Mouse (Mus musculus) gastrocnemius, adult 18-20 months (tissue): ENCODE results near the gene Cd81. TPM values are rescaled to one million over a fixed set of nuclear protein-coding genes. Genes with fewer than 3 reads are reported as not detected.

Experiments used
- DNase-seq: peaks from one replicate; pipeline ENCODE4 v3.0.0; 2021; ENCODE audit warnings: low spot score
- long read RNA-seq, 2 experiments: library from polyadenylated mRNA; stranded (forward); transcript quantifications; one replicate each; pipeline ENCODE4 v2.0.0; 2021
- total RNA-seq, 2 experiments: library from RNA; stranded (reverse); gene quantifications; 2 replicates each; pipeline ENCODE4 v1.2.3; 2021

The Cd81 gene
- 100 to 1,000 TPM in 1 of 2 experiments, 10 to 100 TPM in 1; 97.2 to 115 TPM for total RNA-seq
- long read RNA-seq, experiment 1, transcript Cd81-201 (8 exons, 1,533 nt): major isoform, 402 of 418 reads
- long read RNA-seq, experiment 1, partial matches to known transcripts: 0 of 418 reads
- long read RNA-seq, experiment 1, other reads (novel, unspliced or antisense): 16 of 418 reads
- long read RNA-seq, experiment 2, transcript Cd81-201 (8 exons, 1,533 nt): major isoform, 314 of 329 reads
- long read RNA-seq, experiment 2, partial matches to known transcripts: 2 of 329 reads
- long read RNA-seq, experiment 2, other reads (novel, unspliced or antisense): 13 of 329 reads

- peak; percentile 88 for DNase-seq
Measured at GRCm38 (mm10) chr7:143052626-143053007, at the start of gene Cd81. Gene Cd81, plus strand, starts transcription at chr7:143052739.

DNA sequence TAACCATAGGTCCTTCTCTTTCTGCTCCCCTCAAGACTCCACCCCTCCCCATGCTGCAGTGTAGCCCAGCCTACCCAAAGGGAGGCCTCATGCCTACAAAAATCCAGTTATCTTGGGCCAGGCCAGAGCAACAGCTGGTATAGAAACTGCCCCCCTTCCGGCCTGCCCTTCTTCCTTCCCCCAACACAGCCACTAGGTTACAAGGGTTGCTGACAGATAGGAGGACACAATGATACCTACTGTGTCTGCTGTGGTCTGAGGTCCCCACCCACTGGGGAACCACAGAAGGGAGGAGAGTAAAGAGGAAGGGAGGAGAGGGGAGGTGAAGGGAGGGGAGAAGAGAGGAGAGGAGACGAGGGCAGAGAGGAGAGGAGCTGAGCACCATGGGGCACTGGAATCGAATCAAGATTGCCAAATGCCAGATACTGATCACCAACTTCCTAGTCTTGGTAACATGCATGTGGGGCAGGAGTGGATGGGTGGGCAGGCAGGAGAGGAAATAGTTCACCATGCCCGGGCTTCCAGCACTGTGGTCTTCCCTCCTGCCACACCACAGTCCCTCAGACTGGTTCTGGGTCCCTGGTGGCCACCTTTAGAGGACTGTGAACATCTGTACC lies 47.7 kb upstream of the Cd81 start, which contains the start of gene Tspan32:
TSS of gene Tspan32 (plus strand) at position 320 of the 617 bp plus-strand sequence.
- DNase-seq: no peak

DNA sequence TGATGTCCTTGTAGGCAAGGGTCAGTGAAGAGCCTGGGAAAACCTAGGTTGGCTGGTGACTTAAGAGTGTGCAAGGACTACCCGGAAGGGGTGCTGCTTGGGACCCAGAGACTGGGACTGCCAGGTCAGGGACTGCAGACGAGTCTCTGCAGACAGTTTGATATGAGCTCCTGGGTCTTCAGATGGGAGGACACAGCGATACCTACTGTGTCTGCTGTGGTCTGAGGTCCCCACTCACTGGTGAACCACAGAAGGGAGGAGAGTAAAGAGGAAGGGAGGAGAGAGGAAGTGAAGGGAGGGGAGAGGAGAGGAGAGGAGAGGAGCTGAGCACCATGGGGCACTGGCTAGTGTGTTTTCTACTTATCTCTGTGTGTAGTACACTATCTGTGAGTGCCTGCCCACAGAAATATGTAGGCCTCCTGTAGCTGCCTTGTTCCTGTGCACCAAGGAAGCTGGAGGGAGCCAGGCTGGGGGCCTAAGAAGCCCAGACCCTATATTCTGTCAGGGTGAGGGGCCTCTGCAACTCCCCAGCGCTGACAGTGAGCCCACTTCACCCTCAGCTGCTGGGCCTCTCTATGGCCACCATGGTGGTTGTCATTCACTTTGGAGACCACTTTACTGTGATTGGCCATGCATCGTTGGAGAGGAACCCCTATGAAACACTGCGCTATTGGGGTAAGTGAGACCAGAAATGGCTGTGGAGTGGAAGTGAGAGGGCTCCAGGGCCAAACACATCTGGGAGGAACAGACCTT lies 47.0 kb upstream of the Cd81 start:
- DNase-seq: no peak

GRCm38 (mm10) chr7:143006097-143006755 lies 46.3 kb upstream of the Cd81 start:
- no peak for DNase-seq

DNA sequence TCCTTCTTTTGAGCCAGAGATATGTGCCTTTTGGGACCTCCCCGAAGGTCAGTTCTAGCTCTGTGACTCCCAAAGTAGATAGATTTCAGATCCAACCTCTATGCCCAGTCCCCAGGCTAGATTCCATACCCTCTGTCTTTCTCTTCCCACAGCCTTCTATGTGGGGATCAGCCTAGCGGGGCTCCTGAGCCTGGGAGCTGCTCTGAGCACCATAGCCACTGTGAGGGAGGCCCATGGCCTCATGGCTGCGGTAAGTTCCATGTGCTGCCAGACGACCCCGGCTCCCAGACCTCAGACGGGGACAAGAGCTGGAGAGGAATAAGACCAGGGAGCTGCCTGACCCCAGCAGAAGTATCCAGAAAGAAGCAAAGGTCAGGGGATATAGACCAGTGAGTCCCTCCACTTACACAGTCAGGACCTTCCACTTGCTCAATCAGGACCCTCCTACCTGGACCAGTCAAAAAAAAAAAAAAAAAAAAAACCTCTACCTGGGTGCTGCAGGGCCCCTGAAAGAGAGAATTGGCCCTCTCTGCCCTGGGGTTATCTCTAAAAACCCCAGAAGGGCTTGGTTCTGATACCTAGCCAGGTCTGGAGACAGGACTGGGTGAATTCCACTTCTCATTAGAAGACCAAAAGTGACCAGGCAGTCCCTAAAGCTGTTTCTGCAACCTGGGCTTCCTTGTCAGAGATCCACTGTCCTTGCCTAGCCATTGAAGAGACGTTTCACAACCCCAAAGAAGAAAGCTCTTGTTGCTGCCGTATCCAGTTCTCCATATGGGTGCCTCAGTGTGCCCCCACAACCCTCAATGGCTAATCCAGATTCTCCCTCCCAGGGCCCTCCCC lies 45.6 kb upstream of the Cd81 start:
- DNase-seq: no peak

DNA sequence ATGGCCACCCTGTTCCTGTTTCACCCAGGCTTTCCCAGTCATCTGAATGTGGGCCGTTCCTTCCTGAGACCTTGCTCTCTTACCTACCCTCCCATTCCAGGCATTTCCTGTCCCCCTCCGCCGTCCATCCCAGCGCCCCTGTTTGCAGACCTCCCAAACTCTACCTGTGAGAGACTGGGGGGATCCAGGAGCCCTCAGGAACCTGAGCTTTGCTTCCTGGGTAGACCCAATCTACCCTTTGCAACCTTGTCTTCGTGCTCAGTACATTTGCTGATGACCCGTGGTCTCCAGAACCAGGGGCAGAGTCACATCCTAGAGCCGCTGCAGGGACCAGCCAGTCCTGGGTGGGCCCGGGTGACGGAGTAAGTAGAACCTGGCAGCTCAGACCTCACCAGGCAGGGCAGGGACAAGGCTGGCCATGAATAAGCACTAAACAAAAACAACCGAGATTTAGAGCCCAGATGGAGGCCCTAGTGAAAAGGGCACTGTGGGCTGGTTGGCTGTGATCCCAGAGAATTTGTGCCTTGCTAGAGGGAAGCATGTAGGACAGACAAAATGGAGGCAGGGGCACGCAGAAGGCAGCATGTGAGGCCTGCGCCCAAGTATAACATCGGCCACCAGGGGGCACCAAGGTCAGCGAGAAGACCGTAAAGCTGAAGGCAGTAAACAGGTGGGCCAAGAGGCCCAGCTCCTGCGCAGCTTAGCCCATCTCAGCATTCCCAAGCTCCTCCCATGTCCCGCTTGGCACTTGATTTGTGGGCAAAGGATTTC lies 44.8 kb upstream of the Cd81 start:
- peak; percentile 93 for DNase-seq

- DNase-seq: peak; percentile 54
Measured at GRCm38 (mm10) chr7:143008370-143008926, 44.1 kb upstream of the Cd81 start.

- peak; percentile 62 for DNase-seq
Measured at GRCm38 (mm10) chr7:143008996-143009665, 43.4 kb upstream of the Cd81 start.

GRCm38 (mm10) chr7:143009996-143010395 lies 42.5 kb upstream of the Cd81 start:
- DNase-seq: no peak

DNA sequence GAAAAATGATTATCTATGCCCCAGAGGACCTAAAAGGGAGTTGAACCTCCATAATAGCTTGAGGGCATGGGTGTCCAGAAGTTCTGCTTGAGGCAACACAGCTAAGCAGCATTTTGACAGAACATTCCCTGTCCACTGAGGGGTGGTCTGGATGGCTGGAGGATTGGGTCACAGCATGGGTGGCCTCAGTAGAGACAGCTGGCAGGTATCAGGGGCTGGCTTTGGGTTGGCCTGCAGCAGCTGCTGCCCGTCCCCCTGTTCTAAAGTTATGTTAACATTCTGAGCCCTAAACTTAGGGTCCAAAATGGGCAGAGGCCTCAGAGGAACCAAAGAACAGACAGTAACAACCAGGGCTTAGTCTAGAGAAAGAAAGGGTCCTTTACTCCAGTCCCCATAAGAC lies 41.3 kb upstream of the Cd81 start:
- DNase-seq: no peak

- no peak for DNase-seq
Measured at GRCm38 (mm10) chr7:143012230-143012875, 40.2 kb upstream of the Cd81 start.

DNA sequence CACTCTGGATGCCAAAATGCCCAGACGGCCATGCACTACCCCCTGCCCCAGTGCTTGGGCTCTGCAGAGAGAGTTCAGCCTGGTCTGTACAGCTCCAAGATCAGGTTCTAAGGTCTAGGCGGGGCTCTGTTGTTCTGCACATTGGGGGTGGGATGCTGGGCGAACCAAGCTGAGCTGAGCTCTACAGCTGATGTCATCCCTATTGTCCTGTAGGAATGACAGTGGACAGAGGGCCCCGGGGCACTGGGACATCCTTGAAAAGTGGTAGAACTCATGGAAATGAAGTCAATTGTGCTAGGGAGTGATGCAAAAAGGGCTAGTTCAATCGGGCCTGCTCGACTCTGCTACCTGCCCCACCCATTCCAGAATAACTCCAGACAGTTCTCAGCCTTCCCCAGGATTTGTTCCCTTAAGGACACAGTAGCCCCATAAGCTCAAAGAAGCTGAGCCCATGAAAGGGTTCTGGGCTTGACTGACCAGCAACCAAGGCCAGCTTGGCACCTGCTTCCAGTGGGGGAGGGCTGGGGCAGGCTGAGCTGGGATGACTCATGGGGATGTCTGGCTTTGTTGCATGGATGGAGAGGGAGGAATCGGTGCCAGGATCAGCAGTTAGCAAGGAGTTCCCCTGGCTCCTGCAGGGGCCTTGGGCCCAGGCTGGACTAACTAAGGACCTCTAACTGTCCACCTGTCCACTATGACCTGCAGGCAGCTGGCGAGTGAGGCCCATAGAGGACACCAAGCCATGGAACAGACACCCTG lies 38.9 kb upstream of the Cd81 start:
- peak; percentile 82 for DNase-seq

GRCm38 (mm10) chr7:143014862-143015659 lies 37.5 kb upstream of the Cd81 start:
- DNase-seq: no peak

DNA sequence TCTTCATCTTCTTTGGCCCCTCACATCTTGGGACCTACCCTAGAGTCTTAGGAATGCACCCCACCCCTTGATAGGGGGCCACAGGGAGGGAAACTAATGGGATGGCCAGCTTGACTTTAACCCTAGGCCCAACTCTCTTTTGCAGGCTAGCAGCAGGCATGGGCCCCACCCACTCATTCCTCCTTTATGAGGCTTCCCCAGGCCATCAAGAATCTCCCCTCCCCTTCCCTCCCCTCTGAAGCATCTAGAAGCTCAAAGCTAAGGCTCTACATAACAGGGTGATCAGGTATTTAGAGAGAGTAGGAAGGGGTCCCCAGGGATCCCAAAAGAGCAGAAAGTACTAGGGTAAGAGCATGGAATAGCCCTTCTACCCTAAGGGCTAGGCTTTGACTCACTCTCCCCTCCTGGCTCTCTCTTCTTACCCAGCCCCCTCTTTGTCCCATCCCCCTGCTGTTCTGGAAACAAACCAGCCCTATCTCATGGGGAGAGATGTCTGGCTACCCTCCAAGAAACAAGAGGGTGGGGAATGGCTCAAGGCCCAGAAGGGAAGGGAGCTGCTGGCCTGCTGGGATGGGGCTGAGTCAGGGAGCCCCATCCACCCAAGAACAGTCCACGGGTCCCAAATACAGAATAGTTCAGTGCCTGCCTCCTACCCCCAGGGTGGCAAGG lies 36.6 kb upstream of the Cd81 start:
- peak; percentile 78 for DNase-seq

DNA sequence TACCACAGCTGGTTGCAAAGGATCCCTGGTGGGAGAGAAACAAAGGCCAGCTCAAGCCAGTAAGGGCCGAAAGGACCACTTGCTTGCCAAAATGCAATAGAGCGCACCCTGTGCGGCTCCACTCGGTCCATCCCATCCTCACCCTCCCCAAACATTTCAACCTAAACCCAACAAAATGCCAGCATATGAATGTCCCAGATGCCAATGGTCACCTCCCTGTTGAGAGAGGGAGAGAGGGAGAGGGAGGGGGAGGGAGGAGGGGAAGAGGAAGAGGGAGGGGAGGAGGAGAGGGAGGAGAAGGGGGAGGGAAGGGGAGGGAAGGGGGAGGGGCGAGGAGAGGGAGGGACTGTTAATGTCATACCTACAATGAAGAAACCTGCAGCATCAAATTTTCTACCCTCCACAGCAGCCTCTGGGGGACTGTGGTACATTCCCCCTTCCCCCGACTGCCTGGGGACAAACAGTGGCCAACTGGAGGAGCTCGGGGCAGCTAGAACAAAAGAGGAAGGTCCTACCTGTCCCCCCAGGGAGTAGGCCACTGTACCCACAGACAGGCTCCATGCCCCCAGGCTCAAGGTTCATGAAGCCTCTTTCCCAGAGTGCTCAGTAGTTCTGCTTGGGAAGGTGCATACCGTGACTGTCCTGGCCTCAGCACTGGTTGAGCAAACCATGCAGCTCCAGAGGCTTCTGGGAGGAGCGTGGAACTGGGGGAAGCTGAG lies 36.0 kb upstream of the Cd81 start:
- DNase-seq: no peak

DNA sequence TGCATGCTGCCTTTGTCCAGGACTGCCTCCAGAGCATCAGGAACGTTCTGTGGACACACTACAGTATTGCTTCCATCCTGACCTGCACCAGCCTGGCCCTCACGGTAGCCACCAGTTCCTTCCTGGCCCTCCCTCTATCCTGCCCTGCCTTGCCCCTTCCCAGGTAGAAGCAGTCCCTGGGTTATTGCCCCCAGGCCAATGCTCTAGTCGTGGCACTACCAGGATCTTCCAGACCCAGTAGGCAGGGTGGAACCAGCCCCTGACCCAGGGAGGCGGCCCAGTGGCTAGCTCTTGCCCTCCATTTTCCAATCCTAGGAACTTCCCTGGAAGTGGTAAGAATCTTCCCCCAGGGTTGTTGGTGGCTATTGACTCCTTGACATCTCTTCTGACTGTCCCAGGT lies 35.4 kb upstream of the Cd81 start:
- no peak for DNase-seq
